Mouse (Mus musculus): ENCODE measurements around the gene Fcamr. TPM values are rescaled to one million over a fixed set of nuclear protein-coding genes. Genes with fewer than 3 reads are reported as not detected.

Gene Fcamr
- polyA plus RNA-seq, 1 experiment from 2014 or later = not detected

- no peak overlapping the region for H3K27ac ChIP-seq (ENCODE audit: low read depth, low read length)
- no peak overlapping the region for H3K4me2 ChIP-seq (ENCODE audit: low read length)
- H3K9me3 ChIP-seq (ENCODE audit: control insufficient read depth, low read length) = no peaks in the 10 kb centered on the region
- no peaks in the 10 kb centered on the region for H3K27me3 ChIP-seq (replicated peaks; ENCODE audit: control insufficient read depth, insufficient read depth, low read length)
- 90% methylated on average over 7 of the region's 7 CpGs for WGBS
- H3K4me3 ChIP-seq (ENCODE audit: low read length) = no peak overlapping the region
- H3K4me1 ChIP-seq (ENCODE audit: control insufficient read depth, insufficient read depth, low read depth, low read length) = no peaks in the 10 kb centered on the region
- H3K36me3 ChIP-seq (ENCODE audit: control insufficient read depth, insufficient read depth, low read length) = no peaks in the 10 kb centered on the region
- ATAC-seq = no peak
- H3K9ac ChIP-seq (ENCODE audit: low read depth, low read length) = no peak overlapping the region
These were observed 19.8 kb downstream of the Fcamr start for GRCm38 (mm10) chr1:130820316-130821148.

GRCm38 (mm10) chr1:130821149-130821471 lies 20.4 kb downstream of the Fcamr start:
- Histone ChIP-seq H3K27me3 (replicated peaks; ENCODE audit: control insufficient read depth, insufficient read depth, low read length) (no peaks in the 10 kb centered on the region), H3K36me3 (ENCODE audit: control insufficient read depth, insufficient read depth, low read length) (no peaks in the 10 kb centered on the region), H3K4me3 (ENCODE audit: low read length) (no peak overlapping the region), H3K9ac (ENCODE audit: low read depth, low read length) (no peak overlapping the region), H3K4me2 (ENCODE audit: low read length) (no peak overlapping the region), H3K9me3 (ENCODE audit: control insufficient read depth, low read length) (no peaks in the 10 kb centered on the region), H3K4me1 (ENCODE audit: control insufficient read depth, insufficient read depth, low read depth, low read length) (no peaks in the 10 kb centered on the region), H3K27ac (ENCODE audit: low read depth, low read length) (no peak overlapping the region)
- WGBS = 88% methylated on average over 2 of the region's 2 CpGs
- no peak for ATAC-seq

GRCm38 (mm10) chr1:130821911-130822625 lies 21.4 kb downstream of the Fcamr start:
- H3K4me1 ChIP-seq (ENCODE audit: control insufficient read depth, insufficient read depth, low read depth, low read length) = no peaks in the 10 kb centered on the region
- WGBS = 80% methylated on average over 9 of the region's 9 CpGs
- no peaks in the 10 kb centered on the region for H3K27me3 ChIP-seq (replicated peaks; ENCODE audit: control insufficient read depth, insufficient read depth, low read length)
- no peak overlapping the region for H3K4me2 ChIP-seq (ENCODE audit: low read length)
- no peak overlapping the region for H3K9ac ChIP-seq (ENCODE audit: low read depth, low read length)
- no peaks in the 10 kb centered on the region for H3K36me3 ChIP-seq (ENCODE audit: control insufficient read depth, insufficient read depth, low read length)
- H3K4me3 ChIP-seq (ENCODE audit: low read length) = no peak overlapping the region
- no peaks in the 10 kb centered on the region for H3K9me3 ChIP-seq (ENCODE audit: control insufficient read depth, low read length)
- H3K27ac ChIP-seq (ENCODE audit: low read depth, low read length) = no peak overlapping the region
- no peak for ATAC-seq

- Histone ChIP-seq H3K9me3 (ENCODE audit: control insufficient read depth, low read length) (no peaks in the 10 kb centered on the region), H3K36me3 (ENCODE audit: control insufficient read depth, insufficient read depth, low read length) (no peaks in the 10 kb centered on the region), H3K27ac (ENCODE audit: low read depth, low read length) (no peak within 1 kb of the TSS), H3K4me1 (ENCODE audit: control insufficient read depth, insufficient read depth, low read depth, low read length) (no peaks in the 10 kb centered on the region), H3K4me2 (ENCODE audit: low read length) (no peak within 1 kb of the TSS), H3K4me3 (ENCODE audit: low read length) (no peak within 1 kb of the TSS), H3K27me3 (replicated peaks; ENCODE audit: control insufficient read depth, insufficient read depth, low read length) (no peaks in the 10 kb centered on the region), H3K9ac (ENCODE audit: low read depth, low read length) (no peak within 1 kb of the TSS)
- ATAC-seq = no peak
- WGBS = 87% methylated on average over 5 of the region's 5 CpGs
These were observed 25.7 kb downstream of the Fcamr start, which contains the start of gene Pigr for GRCm38 (mm10) chr1:130826448-130826847. TSS of gene Pigr (plus strand) at chr1:130826684.

DNA sequence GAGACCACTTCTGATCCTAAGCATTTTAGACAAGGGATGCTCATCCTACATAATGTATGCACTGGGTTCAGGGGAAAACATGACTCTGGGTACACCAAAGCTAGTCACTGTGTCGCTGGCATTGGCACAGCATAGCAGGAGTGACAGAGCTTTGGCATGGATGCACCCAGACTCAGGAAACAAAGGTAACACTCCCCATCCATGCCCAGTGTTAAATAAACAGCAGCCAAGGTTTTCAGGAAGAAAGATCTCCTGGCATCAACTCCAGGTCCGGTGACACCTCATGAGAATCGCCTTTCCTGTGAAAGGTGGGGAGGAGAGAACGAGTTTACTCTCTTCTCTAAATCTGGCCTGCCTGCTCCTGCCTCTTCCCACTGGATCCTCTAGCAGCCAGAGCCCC lies 28.0 kb downstream of the Fcamr start:
- ATAC-seq = no peak
- H3K4me3 ChIP-seq (ENCODE audit: low read length) = no peak overlapping the region
- H3K4me1 ChIP-seq (ENCODE audit: control insufficient read depth, insufficient read depth, low read depth, low read length) = no peaks in the 10 kb centered on the region
- H3K27me3 ChIP-seq (replicated peaks; ENCODE audit: control insufficient read depth, insufficient read depth, low read length) = no peaks in the 10 kb centered on the region
- H3K9me3 ChIP-seq (ENCODE audit: control insufficient read depth, low read length) = no peaks in the 10 kb centered on the region
- no peak overlapping the region for H3K27ac ChIP-seq (ENCODE audit: low read depth, low read length)
- no peaks in the 10 kb centered on the region for H3K36me3 ChIP-seq (ENCODE audit: control insufficient read depth, insufficient read depth, low read length)
- H3K9ac ChIP-seq (ENCODE audit: low read depth, low read length) = no peak overlapping the region
- 83% methylated on average over 4 of the region's 4 CpGs for WGBS
- H3K4me2 ChIP-seq (ENCODE audit: low read length) = no peak overlapping the region

- no peak overlapping the region for H3K4me3 ChIP-seq (ENCODE audit: low read length)
- no peaks in the 10 kb centered on the region for H3K9me3 ChIP-seq (ENCODE audit: control insufficient read depth, low read length)
- H3K27me3 ChIP-seq (replicated peaks; ENCODE audit: control insufficient read depth, insufficient read depth, low read length) = no peaks in the 10 kb centered on the region
- no peaks in the 10 kb centered on the region for H3K36me3 ChIP-seq (ENCODE audit: control insufficient read depth, insufficient read depth, low read length)
- no peaks in the 10 kb centered on the region for H3K4me1 ChIP-seq (ENCODE audit: control insufficient read depth, insufficient read depth, low read depth, low read length)
- no peak overlapping the region for H3K9ac ChIP-seq (ENCODE audit: low read depth, low read length)
- WGBS = 84% methylated on average over 8 of the region's 8 CpGs
- H3K4me2 ChIP-seq (ENCODE audit: low read length) = no peak overlapping the region
- ATAC-seq = no peak
- H3K27ac ChIP-seq (ENCODE audit: low read depth, low read length) = no peak overlapping the region
These were observed 29.5 kb downstream of the Fcamr start for GRCm38 (mm10) chr1:130829906-130830830.

DNA sequence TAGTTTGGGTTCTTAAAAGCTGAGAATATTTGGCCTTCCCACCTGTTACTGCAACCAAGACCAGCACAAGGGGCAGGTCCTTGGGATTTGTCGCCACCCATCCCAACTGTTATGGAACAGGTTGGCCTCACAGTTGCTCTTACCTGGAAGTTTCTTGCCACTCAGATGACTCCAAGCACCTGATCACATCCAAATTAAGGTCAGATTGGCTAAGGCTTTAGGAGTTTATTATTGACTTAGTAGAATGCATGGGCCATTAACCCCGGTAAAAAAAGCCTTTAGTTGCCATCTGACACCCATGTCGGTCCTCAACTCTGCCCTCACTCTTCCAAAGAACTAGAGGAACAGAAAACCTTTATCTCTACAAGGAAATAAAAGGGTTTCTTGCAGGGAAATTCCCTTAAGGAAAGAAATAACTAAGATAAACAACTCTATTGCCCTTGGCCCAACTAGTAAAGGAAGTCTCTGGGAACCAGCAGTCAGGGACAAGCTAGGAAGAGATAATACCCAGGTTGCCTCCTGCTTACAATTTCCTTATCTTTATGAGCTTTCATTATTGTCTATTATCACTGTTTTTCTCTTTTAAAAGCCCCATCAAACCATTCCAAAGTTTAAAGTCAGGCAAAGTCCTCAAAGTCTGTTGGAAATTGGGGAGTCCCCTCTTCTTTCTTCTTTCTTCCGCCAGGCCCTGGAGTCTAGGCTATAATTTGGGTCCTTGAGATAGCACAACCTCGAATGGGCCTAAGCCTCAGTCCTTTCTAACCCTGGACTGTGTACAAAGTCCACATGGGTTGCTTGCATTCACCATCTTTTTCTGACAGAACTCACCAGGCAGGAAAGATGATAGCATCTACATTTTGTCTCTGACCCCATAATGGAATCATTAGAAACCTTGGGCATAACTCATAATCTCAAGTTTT lies 31.8 kb downstream of the Fcamr start:
- no peak overlapping the region for H3K9ac ChIP-seq (ENCODE audit: low read depth, low read length)
- no peak overlapping the region for H3K4me2 ChIP-seq (ENCODE audit: low read length)
- H3K27me3 ChIP-seq (replicated peaks; ENCODE audit: control insufficient read depth, insufficient read depth, low read length) = no peaks in the 10 kb centered on the region
- WGBS = 81% methylated on average over 5 of the region's 5 CpGs
- no peak overlapping the region for H3K27ac ChIP-seq (ENCODE audit: low read depth, low read length)
- H3K4me3 ChIP-seq (ENCODE audit: low read length) = no peak overlapping the region
- H3K36me3 ChIP-seq (ENCODE audit: control insufficient read depth, insufficient read depth, low read length) = no peaks in the 10 kb centered on the region
- H3K4me1 ChIP-seq (ENCODE audit: control insufficient read depth, insufficient read depth, low read depth, low read length) = no peaks in the 10 kb centered on the region
- H3K9me3 ChIP-seq (ENCODE audit: control insufficient read depth, low read length) = no peaks in the 10 kb centered on the region
- no peak for ATAC-seq

DNA sequence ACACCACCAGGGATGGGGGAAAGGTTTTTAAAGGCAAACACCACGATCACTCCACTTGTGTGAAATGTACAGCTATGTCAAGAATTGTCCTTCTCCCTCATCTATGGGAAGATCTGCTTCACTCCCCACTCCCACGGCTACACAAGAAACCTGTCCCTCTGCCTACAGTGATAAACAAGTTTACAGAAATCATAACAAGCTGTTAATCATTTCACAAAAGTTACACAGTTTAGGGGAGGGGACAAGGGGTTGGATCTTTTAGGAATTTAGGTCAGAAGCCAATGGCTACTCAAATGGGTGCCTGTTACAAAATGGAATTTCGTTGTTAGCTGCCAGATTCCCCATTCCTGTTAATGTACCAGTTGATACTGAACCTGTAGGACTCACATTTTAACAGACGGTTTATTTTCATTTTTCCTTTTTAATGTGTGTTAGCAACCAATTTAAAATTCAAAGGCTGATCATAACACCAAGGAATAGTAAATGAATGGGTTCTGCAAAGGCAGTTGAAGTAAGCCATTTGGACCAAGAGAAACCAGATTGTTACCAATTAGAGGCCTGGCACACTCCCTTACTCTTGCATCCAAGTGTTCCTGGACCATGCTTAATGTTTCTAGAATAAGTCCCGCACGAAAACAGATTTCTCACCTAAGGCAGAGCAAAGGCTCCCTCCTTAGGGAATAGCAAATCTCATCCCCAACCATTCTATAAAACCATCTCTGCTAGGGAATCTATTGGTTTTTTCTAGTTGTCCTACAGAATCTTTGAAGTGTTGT lies 34.6 kb downstream of the Fcamr start:
- Histone ChIP-seq H3K36me3 (ENCODE audit: control insufficient read depth, insufficient read depth, low read length) (no peaks in the 10 kb centered on the region), H3K4me2 (ENCODE audit: low read length) (no peak overlapping the region), H3K4me3 (ENCODE audit: low read length) (no peak overlapping the region), H3K4me1 (ENCODE audit: control insufficient read depth, insufficient read depth, low read depth, low read length) (no peaks in the 10 kb centered on the region), H3K27ac (ENCODE audit: low read depth, low read length) (no peak overlapping the region), H3K9ac (ENCODE audit: low read depth, low read length) (no peak overlapping the region), H3K9me3 (ENCODE audit: control insufficient read depth, low read length) (no peaks in the 10 kb centered on the region), H3K27me3 (replicated peaks; ENCODE audit: control insufficient read depth, insufficient read depth, low read length) (no peaks in the 10 kb centered on the region)
- 86% methylated on average over 6 of the region's 6 CpGs for WGBS
- no peak for ATAC-seq

Measured in hindbrain, embryonic 16.5 days (tissue).